Mouse (Mus musculus): ENCODE measurements around the gene Polr2e.
"Not testable (repeated sequence)": the region's sequence is repeated elsewhere in the genome, so short reads cannot be mapped to it uniquely, and the experiment has no call there.

Polr2e gene

GRCm38 (mm10) chr10:80056976-80057682 is 17.5 kb upstream of the Polr2e start:
- no peak for DNase-seq (ENCODE audit: low spot score)

DNA sequence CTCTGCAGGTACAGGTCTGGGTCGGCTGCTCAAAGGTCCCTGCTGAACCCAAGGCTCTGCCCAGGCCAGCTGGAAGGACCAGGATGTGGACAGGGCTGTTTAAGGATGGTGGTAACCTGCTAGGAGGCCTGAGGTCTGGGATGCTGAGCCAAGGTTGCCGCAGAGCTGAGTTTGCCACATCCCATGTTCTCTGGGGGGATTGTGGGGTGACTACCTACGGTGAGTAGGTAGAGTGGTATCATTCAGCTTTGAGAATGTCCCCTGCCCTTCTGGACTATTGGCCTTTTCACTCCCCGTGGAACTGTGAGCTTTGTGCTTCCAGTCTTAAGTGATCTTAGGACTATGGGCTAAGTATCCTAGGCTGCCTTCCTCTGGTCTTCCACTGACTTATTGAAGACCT is 16.9 kb upstream of the Polr2e start:
- no peak for DNase-seq (ENCODE audit: low spot score)

DNA sequence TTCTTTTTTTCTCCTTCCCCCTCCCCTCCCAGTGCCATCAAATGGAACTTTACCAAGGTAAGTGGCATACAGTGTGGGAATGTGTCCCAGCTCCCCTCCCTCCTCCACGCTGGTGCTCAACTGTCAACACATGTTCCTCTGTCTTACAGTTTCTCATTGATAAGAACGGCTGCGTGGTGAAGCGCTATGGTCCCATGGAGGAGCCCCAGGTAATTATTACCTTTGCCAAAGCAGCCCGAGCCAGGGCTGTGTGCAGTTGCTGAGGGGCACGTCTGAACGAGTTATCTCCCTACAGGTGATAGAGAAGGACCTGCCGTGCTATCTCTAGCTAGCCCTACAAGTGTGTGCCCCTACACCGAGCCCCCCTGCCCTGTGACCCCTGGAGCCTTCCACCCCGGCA is 16.3 kb upstream of the Polr2e start:
- DNase-seq (ENCODE audit: low spot score): no peak

GRCm38 (mm10) chr10:80055364-80055763 is 15.8 kb upstream of the Polr2e start:
- DNase-seq (ENCODE audit: low spot score): no peak

DNA sequence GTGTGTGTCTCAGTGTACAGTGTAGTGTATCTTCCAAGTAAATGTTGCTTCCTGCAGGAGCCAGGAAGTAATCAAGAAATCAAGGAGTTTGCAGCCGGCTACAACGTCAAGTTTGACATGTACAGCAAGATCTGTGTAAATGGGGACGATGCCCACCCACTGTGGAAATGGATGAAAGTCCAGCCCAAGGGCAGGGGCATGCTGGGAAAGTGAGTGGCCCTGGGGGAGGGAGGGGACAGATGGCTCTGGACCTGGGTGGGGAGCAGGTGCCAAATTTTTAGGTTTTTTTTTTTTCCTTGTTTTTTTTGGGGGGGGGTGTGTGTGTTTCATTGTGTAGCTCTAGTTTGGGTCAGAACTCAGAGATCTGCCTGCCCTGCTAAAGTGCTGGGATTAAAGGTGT is 15.3 kb upstream of the Polr2e start:
- not testable (repeated sequence) for DNase-seq (ENCODE audit: low spot score)

GRCm38 (mm10) chr10:80053831-80054815 is 14.5 kb upstream of the Polr2e start:
- DNase-seq (ENCODE audit: low spot score): peak; percentile 72

GRCm38 (mm10) chr10:80053259-80053780 is 13.7 kb upstream of the Polr2e start:
- DNase-seq (ENCODE audit: low spot score): peak; percentile 100

- no peak for DNase-seq (ENCODE audit: low spot score)
Measured at GRCm38 (mm10) chr10:80052374-80052764, 12.8 kb upstream of the Polr2e start.

DNA sequence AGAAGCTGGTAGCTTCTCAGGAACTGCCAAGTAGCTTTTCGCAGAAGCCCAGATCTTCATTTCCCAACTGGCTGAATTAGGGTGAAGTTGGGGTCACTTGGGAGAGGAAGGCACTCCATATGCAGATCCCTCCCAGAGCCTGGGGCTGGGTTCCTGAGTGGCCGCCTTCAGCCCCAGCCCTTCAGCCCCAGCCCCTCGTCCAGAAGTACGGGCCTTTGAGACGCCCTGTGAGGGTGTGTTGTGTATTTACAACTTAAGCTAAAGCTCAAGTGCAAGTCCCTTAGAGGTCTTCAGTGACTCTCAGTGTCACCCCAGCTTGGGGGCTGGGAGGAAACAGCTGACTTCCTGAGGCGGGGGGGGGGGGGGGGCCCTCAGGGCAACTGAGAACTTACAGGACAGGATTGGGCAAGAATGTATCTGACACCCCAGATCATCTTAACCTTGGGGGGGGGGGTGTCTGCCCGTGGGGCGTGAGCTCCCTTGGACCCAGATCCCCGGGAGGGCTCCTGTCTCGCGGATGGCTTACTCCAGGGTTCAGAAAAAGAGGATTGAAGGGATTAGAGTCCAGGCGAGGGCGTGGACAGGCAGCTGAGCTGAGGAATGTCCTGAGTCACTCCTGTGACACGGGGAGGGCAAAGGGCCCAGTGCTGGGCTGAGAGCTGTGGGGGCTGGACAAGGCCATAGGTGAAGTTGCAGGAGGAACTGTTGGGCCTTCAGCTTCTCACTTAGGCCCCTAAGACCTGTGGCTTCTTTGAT is 12.2 kb upstream of the Polr2e start:
- DNase-seq (ENCODE audit: low spot score): peak; percentile 71

DNA sequence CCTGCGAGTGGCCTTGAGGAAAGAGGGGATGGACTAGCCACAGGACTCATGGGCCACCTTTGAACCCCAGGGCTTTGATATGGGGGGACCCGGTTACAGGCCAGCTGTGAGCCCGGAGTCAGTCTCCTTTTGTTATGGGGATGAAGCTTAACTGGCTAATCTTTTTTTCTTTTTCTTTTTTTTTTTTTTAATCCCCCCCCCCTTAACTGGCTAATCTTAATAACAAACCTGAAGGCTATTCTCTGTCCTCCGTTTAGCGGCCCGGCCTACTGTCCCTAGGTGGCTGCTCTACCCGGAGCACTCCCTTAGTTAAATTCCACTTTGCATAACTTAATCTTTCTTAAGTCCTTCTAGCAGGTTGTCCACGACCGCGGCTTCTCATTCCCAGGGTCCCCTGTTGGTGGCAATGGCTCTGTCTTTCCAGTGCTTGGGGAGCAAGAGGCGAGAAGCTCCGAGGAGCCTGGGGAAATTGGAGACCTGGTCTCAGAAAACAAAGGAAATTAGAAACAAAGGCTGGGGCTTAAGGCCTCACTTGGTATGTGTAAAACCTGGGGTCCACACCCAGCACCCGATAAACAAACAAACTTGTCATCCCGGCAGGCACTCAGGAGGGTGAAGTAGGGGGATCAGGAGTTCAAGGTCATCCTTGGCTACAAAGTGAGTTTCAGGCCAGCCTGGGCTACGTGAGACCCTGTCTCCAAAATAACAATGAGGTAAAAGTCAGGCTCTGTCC is 11.5 kb upstream of the Polr2e start:
- DNase-seq (ENCODE audit: low spot score): no peak

DNA sequence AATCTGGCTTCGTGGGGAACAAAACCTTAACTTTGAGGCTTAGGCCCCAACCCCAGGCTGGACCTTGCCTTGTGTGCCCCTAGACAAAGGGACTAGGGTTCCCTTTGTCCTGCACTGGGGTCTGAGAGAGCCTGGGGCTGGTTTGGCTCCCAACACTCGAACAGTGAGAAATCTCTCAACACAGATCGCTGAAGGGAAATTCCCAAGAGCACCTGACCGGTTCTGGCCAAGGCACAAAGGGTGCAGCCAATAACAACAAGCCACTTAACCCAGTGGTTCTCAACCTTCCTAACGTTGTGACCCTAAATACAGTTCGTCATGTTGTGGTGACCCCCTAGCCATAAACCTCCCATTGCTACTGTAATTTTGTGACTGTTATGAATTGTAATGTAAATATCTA is 10.6 kb upstream of the Polr2e start:
- DNase-seq (ENCODE audit: low spot score): no peak

DNA sequence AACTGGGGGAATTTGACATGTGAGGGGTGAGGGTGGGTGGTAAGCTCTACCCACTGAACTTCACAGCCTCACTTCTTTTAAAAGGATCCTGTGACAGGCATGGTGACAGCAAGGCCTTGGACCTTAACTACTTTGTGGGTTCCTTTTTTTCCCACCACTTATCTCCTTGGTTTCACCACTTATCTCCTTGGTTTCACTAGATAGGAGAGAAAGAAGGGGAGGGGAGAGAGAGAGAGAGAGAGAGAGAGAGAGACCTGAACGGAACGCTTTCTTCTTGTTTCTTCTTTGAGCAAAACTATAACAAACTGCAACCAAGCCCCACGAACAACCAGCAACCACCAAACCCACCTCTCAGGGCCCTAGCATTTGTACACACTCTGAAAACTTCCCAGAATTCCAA is 9.2 kb upstream of the Polr2e start:
- DNase-seq (ENCODE audit: low spot score): no peak

GRCm38 (mm10) chr10:80048396-80048795 is 8.8 kb upstream of the Polr2e start:
- DNase-seq (ENCODE audit: low spot score): no peak

- no peak for DNase-seq (ENCODE audit: low spot score)
Measured at GRCm38 (mm10) chr10:80047041-80047565, 7.5 kb upstream of the Polr2e start, which contains the start of gene Gpx4. Gpx4 (plus strand) TSS chr10:80047166.

DNA sequence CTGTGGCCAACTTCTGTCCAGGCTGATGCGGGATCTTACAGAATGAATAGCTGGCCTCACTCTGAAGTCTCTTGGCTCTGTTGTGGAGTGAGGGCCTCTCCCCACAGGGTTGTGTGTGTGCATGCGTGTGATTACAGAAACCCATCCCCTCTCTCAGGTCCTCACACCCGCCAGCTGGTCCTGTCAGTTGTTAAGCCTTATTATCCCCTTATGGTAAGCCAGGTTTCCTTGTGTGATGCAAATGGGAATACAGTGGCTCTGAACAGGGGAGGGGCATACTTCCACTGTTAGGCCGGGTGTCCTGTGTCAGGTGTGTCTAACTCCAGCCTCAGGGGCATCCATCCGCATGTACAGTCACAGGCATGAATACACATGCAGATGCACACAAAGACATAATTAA is 6.2 kb upstream of the Polr2e start:
- no peak for DNase-seq (ENCODE audit: low spot score)

DNA sequence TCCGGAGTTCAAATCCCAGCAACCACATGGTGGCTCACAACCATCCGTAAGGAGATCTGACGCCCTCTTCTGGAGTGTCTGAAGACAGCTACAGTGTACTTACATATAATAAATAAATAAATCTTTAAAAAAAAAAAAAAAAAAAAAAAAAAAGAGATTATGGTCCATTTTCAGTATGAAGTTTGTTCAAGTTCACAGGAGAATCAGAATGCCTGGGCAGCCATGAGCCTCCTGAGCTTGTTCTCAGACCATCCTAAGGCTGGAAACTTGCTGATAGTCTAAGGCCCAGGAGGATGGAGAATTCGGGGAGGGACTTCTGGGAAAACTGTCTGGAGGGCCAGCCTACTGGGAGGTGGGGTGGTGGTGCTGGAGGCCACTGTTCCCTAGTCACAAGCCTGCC is 5.8 kb upstream of the Polr2e start:
- DNase-seq (ENCODE audit: low spot score): not testable (repeated sequence)

- no peak for DNase-seq (ENCODE audit: low spot score)
Measured at GRCm38 (mm10) chr10:80044087-80044486, 4.5 kb upstream of the Polr2e start.

GRCm38 (mm10) chr10:80041409-80042060 is 1.9 kb upstream of the Polr2e start:
- DNase-seq (ENCODE audit: low spot score): not testable (repeated sequence)

GRCm38 (mm10) chr10:80036832-80037231 is 2.8 kb downstream of the Polr2e start:
- DNase-seq (ENCODE audit: low spot score): no peak

GRCm38 (mm10) chr10:80035686-80036085 is 3.9 kb downstream of the Polr2e start:
- no peak for DNase-seq (ENCODE audit: low spot score)

GRCm38 (mm10) chr10:80035148-80035547 is 4.4 kb downstream of the Polr2e start:
- DNase-seq (ENCODE audit: low spot score): no peak
